Mouse (Mus musculus): Measurements from ENCODE around the gene Mindy1. TPM values are rescaled to one million over a fixed set of nuclear protein-coding genes. Genes with fewer than 3 reads are reported as not detected.

Gene Mindy1
- total RNA-seq (2014; rRNA removed) = 31.1 and 31.8 TPM in 2 replicates
- polyA plus RNA-seq (2015; fragmentation: Nextera tagmentation; extraction: Ambion mirVana) = 32.6 and 33.8 TPM in 2 replicates

DNA sequence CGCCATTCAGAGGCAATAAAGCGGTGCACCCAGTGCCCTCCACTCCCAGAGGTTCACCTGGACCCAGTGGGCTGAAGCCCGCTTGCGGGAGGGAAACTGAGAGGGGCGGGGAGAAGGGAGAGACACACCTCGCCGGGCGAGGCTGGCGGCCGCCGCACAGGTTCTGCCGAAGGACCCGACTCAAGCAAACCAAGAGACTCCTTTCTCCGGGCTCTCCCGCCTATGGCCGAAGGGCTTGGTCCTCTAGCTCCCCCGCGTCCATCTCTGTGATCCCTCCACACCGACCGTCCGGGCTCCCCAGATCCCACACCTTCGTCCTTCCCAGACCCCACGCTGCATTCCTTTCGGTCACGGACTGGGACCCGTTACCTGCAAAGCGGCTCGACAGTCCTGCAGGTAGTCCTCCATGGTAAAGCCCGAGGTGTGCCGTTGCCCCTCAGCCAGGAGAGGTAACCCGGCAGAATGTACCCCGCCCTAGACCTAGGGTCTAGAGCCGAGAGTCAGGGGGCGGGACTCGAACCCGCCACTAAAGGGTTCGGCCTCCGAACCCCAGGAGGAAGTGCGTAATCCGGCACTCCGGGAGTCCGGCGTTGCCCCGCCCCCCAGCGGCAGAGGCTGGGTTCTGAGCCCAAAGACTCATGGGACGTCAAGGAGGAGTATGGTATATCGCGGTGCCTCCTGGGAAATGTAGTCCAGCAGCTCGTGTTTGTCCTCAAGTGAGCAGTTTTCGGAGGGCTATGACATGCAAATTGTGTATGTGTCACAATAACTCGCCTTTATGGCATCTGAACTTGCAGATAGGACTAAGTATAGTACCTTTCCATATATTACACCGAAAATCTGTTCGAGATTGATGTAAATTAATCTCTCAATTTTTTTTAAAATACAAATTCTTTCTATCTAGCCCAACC lies at the start of gene Mindy1, which contains the start of gene Prune1:
Gene Mindy1, plus strand, starts transcription at position 130 of the 911 bp plus-strand sequence.
Gene Prune1, minus strand, starts transcription at position 861 of the 911 bp plus-strand sequence.
- peak within 1 kb of the TSS; percentile 86 for H3K4me2 ChIP-seq (ENCODE audit: low read depth, low read length)
- peak; percentile 59 for TF ChIP-seq CTCF (IDR thresholded peaks at IDR 0.05; ENCODE audit: low read depth)
- H3K9ac ChIP-seq (replicated peaks; ENCODE audit: low read length) = peak within 1 kb of the TSS; percentile 82
- no peaks in the 10 kb centered on the region for H3K27me3 ChIP-seq (ENCODE audit: insufficient read depth, low read length)
- ATAC-seq (peak; percentile 92), DNase-seq (ENCODE audit: low spot score) (peak; percentile 99)
- WGBS = under 1% methylated on average over 53 of the region's 53 CpGs
- peak within 1 kb of the TSS; percentile 90 for H3K27ac ChIP-seq
- no peaks in the 10 kb centered on the region for H3K9me3 ChIP-seq (ENCODE audit: low read length)
- no peaks in the 10 kb centered on the region for H3K36me3 ChIP-seq (ENCODE audit: insufficient read depth, low read length)
- H3K4me1 ChIP-seq (ENCODE audit: insufficient read depth, low read length) = peaks cover 6% of the 10 kb centered on the region; the same call in 1 of the 2 replicates
- peak within 1 kb of the TSS; percentile 70 for H3K4me3 ChIP-seq (ENCODE audit: low read length)

DNA sequence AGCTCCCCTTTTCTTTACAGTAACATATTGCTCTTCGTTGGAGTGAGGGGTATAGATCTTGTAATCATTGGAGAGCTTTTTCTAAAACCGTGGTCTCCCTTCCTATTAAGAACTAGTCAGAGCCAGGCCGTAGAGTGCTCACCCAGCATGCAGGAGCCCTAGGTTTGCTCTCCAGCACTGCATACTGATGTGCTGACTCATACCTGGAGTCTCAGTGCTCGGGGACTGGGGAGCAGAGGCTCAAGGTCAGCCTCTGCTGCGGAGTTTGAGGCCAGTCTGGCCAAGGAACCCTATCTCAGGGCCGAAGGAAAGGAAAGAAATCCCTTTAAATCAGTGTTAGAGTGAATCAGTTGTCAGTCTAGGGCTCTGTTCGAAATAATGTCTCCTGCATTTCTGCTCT lies 48.4 kb upstream of the Mindy1 start:
- WGBS = 91% methylated on average over 7 of the region's 7 CpGs
- ATAC-seq (no peak), DNase-seq (ENCODE audit: low spot score) (no peak)
- no peak overlapping the region for H3K9ac ChIP-seq (replicated peaks; ENCODE audit: low read length)
- no peaks in the 10 kb centered on the region for H3K27me3 ChIP-seq (ENCODE audit: insufficient read depth, low read length)
- peaks cover 20% of the 10 kb centered on the region for H3K4me1 ChIP-seq (ENCODE audit: insufficient read depth, low read length)
- H3K4me2 ChIP-seq (ENCODE audit: low read depth, low read length) = no peak overlapping the region
- H3K4me3 ChIP-seq (ENCODE audit: low read length) = no peak overlapping the region
- no peak for TF ChIP-seq CTCF (IDR thresholded peaks at IDR 0.05; ENCODE audit: low read depth)
- peaks cover 54% of the 10 kb centered on the region for H3K36me3 ChIP-seq (ENCODE audit: insufficient read depth, low read length)
- H3K9me3 ChIP-seq (ENCODE audit: low read length) = no peaks in the 10 kb centered on the region
- no peak overlapping the region for H3K27ac ChIP-seq

DNA sequence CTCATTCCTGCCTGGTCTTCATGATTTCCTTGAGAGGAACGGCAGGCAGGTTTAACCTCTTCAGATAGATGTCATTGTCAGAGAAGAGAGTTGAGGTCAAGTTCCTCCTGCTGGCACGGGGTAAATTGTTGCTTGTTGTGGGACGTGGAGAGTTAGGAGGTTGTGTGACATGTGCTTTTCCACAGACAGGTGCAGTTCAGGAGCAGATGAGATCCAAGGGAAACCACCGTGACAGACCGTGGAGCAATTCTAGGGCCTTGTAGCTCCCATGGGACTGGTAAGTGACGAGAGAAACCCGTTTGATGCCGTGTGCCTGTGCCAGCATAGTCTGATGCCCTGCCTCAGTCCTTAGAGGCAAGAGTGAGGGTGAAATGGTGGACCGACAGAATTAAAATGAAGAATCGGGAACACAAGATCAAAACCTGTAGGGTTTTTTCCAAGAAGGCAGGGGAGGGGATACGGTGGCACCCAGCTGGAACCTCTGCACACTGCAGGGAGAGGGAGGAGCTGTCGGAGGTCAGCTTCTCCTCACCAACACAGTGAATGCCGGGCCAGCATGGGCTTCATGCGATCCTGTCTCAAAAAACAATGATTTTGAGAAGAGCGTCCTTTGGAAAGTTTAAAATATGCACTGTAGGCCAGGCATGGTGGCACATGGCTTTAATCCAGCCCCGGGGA lies 47.7 kb upstream of the Mindy1 start:
- TF ChIP-seq CTCF (IDR thresholded peaks at IDR 0.05; ENCODE audit: low read depth) = no peak
- Histone ChIP-seq H3K27ac (no peak overlapping the region), H3K9ac (replicated peaks; ENCODE audit: low read length) (no peak overlapping the region), H3K4me1 (ENCODE audit: insufficient read depth, low read length) (peaks cover 20% of the 10 kb centered on the region), H3K4me2 (ENCODE audit: low read depth, low read length) (no peak overlapping the region), H3K27me3 (ENCODE audit: insufficient read depth, low read length) (no peaks in the 10 kb centered on the region), H3K4me3 (ENCODE audit: low read length) (no peak overlapping the region), H3K36me3 (ENCODE audit: insufficient read depth, low read length) (peaks cover 54% of the 10 kb centered on the region), H3K9me3 (ENCODE audit: low read length) (no peaks in the 10 kb centered on the region)
- DNase-seq (ENCODE audit: low spot score) (no peak), ATAC-seq (no peak)
- 81% methylated on average over 16 of the region's 16 CpGs for WGBS

DNA sequence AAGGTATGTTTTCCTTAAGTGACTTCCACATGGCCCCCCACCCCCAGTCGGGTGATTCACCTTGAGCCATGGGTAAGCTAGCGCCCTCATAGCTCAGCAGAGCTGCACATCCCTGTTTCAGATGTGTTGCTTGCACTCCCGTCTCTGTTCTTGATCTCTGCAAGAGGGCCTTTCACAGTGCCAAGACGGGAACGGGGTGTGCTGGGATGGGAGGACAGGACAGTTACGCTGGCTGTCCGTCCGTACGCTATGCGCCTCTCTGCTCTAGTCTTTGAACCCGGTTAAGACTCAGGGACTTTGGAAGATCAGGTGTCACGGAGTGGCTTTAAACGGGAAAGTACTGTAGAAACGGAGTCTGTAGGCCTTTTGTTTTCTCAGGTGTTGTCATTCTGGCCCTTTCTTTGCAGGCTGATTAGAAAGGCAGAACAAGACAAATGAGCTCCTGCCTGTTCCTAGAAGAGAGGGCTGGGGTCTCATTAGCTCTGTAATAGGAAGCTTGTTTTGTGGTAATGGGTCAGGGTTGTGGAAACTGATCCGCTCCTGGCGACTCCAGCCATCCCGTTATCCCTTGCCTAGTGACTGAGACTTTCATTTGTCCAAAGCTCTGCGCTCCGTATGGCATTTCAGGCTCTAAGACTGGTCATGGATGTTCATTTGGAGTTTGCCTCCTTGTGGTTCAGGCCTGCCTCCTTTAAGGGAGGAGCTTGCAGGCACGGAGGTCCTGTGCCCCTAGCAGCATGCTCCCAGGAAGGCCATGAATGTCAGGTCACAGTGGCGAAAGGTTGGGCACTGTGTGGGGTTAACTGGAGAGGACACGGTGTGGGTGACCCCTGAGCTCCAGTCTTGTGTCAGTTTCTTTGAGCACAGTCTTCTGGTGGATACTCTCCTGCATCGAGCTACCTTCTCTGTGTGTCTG lies 45.5 kb upstream of the Mindy1 start:
- H3K9me3 ChIP-seq (ENCODE audit: low read length) = no peaks in the 10 kb centered on the region
- no peak overlapping the region for H3K4me2 ChIP-seq (ENCODE audit: low read depth, low read length)
- no peaks in the 10 kb centered on the region for H3K27me3 ChIP-seq (ENCODE audit: insufficient read depth, low read length)
- DNase-seq (ENCODE audit: low spot score) (no peak), ATAC-seq (no peak)
- H3K27ac ChIP-seq = no peak overlapping the region
- H3K36me3 ChIP-seq (ENCODE audit: insufficient read depth, low read length) = peaks cover 54% of the 10 kb centered on the region
- peaks cover 15% of the 10 kb centered on the region for H3K4me1 ChIP-seq (ENCODE audit: insufficient read depth, low read length)
- TF ChIP-seq CTCF (IDR thresholded peaks at IDR 0.05; ENCODE audit: low read depth) = no peak
- no peak overlapping the region for H3K9ac ChIP-seq (replicated peaks; ENCODE audit: low read length)
- WGBS = 74% methylated on average over 23 of the region's 23 CpGs
- no peak overlapping the region for H3K4me3 ChIP-seq (ENCODE audit: low read length)

DNA sequence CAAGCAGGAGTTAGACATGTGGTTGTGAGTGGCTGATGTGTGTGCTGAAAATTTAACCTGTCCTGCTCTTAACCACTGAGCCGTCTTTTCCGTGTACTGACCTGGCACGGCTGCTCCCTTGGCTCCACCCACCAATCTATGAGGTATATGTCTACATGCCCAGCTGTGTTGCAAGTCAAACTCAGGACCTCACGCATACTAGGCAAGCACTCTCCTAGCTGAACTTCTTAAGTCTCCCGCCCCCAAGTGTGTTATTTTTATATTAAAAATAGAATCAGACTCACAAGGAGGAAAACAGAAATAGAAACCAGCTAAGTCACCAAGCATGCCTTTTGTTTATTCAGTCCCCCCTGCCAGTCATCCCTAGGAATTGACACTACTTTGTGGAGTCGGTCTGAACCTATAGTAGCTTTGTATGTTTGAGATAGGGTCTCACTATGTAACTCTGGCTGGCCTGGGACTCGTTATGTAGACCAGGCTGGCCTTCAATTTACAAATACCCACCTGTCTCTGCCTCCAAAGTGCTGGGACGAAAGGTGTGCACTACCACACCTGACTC lies 43.5 kb upstream of the Mindy1 start:
- no peak for TF ChIP-seq CTCF (IDR thresholded peaks at IDR 0.05; ENCODE audit: low read depth)
- no peak for ATAC-seq

DNA sequence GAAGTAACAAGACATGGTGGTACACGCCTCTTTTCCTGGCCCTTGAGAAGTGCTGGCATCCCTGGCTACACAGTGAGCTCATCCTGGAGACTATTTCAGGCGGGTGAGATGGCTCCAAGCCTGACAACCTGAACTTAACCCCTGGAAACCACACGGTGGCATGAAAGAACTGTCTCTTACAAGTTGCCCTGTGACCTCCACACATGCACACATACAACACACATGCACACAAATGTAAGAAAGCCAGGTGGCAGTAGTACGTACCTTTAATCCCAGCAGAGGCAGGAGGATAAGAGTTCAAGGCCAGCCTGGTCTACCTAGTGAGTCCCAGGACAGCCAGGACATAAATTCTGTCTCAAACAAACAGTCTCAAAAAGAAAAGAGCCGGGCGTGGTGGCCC lies 42.1 kb upstream of the Mindy1 start:
- TF ChIP-seq CTCF (IDR thresholded peaks at IDR 0.05; ENCODE audit: low read depth) = no peak
- peaks cover 31% of the 10 kb centered on the region for H3K36me3 ChIP-seq (ENCODE audit: insufficient read depth, low read length)
- no peak for ATAC-seq
- H3K4me2 ChIP-seq (ENCODE audit: low read depth, low read length) = no peak overlapping the region
- WGBS = 84% methylated on average over 6 of the region's 6 CpGs
- no peak overlapping the region for H3K4me3 ChIP-seq (ENCODE audit: low read length)
- no peak for DNase-seq (ENCODE audit: low spot score)
- H3K4me1 ChIP-seq (ENCODE audit: insufficient read depth, low read length) = no peaks in the 10 kb centered on the region
- no peak overlapping the region for H3K27ac ChIP-seq
- H3K9ac ChIP-seq (replicated peaks; ENCODE audit: low read length) = no peak overlapping the region
- H3K27me3 ChIP-seq (ENCODE audit: insufficient read depth, low read length) = no peaks in the 10 kb centered on the region
- H3K9me3 ChIP-seq (ENCODE audit: low read length) = no peaks in the 10 kb centered on the region

More for the DNA sequence above, 43.5 kb upstream of the Mindy1 start:
- Histone ChIP-seq H3K27me3 (ENCODE audit: insufficient read depth, low read length) (no peaks in the 10 kb centered on the region), H3K9ac (replicated peaks; ENCODE audit: low read length) (no peak overlapping the region), H3K9me3 (ENCODE audit: low read length) (no peaks in the 10 kb centered on the region), H3K36me3 (ENCODE audit: insufficient read depth, low read length) (peaks cover 44% of the 10 kb centered on the region), H3K4me1 (ENCODE audit: insufficient read depth, low read length) (no peaks in the 10 kb centered on the region), H3K27ac (no peak overlapping the region), H3K4me2 (ENCODE audit: low read depth, low read length) (no peak overlapping the region), H3K4me3 (ENCODE audit: low read length) (no peak overlapping the region)
- 89% methylated on average over 8 of the region's 8 CpGs for WGBS
- no peak for DNase-seq (ENCODE audit: low spot score)

Data from hindbrain, postnatal 0 days (tissue).